Mouse (Mus musculus) kidney, embryonic 15.5 days (tissue): ENCODE results near the gene Lrrtm4. TPM values are rescaled to one million over a fixed set of nuclear protein-coding genes. Genes with fewer than 3 reads are reported as not detected.

Experiments
- ATAC-seq: fragments of 200-750 bp; cut with Nextera tagmentation; replicated peaks from 2 replicates; pipeline ENCODE4 v1.8.0; 2017; ENCODE audit warnings: moderate TSS enrichment; ENCODE audit not compliant: low FRiP score
- H3K27ac ChIP-seq: fragments of 300-500 bp; sonication (generic); 2 replicates; pipeline ENCODE4 v1.5.1; 2015; ENCODE audit warnings: mild to moderate bottlenecking, inconsistent platforms
- H3K27me3 ChIP-seq: fragments of 300-500 bp; sonication (generic); 2 replicates; pipeline ENCODE4 v1.6.1; 2015; ENCODE audit warnings: inconsistent platforms
- H3K36me3 ChIP-seq: fragments of 300-500 bp; sonication (generic); 2 replicates; pipeline ENCODE4 v1.6.1; 2015; ENCODE audit warnings: inconsistent platforms
- H3K4me1 ChIP-seq: fragments of 300-500 bp; sonication (generic); 2 replicates; pipeline ENCODE4 v1.6.1; 2015; ENCODE audit warnings: inconsistent platforms
- H3K4me2 ChIP-seq: fragments of 300-500 bp; sonication (generic); 2 replicates; pipeline ENCODE4 v1.6.1; 2015; ENCODE audit warnings: moderate library complexity, mild to moderate bottlenecking, inconsistent platforms
- H3K4me3 ChIP-seq: fragments of 300-500 bp; sonication (generic); replicated peaks from 2 replicates; pipeline ENCODE4 v1.5.1; 2015; ENCODE audit warnings: mild to moderate bottlenecking, inconsistent platforms
- H3K9ac ChIP-seq: fragments of 300-500 bp; sonication (generic); 2 replicates; pipeline ENCODE4 v1.6.1; 2015; ENCODE audit warnings: mild to moderate bottlenecking, inconsistent platforms
- H3K9me3 ChIP-seq: fragments of 300-500 bp; sonication (generic); replicated peaks from 2 replicates; pipeline ENCODE4 v1.6.1; 2016; ENCODE audit warnings: inconsistent platforms
- WGBS: fragments of 180-500 bp; shearing (Covaris S2); methylation state at CpG from one replicate; pipeline ENCODE4 v1.1.7; 2015; ENCODE audit warnings: mixed read lengths; 5-methylcytosine and 5-hydroxymethylcytosine counted together
- polyA plus RNA-seq: library from polyadenylated mRNA; unstranded; fragments of >200 nt; fragmentation: Nextera tagmentation; extraction: Ambion mirVana; gene quantifications from 2 replicates; pipeline ENCODE4 v1.2.1, GENCODE M21; 2015

The Lrrtm4 gene
- polyA plus RNA-seq, 1 experiment from 2014 or later = 0.97 TPM

- Histone ChIP-seq H3K9me3 (no peaks in the 10 kb centered on the region), H3K27me3 (no peaks in the 10 kb centered on the region), H3K36me3 (no peaks in the 10 kb centered on the region), H3K4me3 (no peak overlapping the region), H3K27ac (no peak overlapping the region), H3K4me2 (no peak overlapping the region), H3K4me1 (no peaks in the 10 kb centered on the region), H3K9ac (no peak overlapping the region)
- no peak for ATAC-seq
- 72% methylated on average over 6 of the region's 6 CpGs for WGBS
These were observed 166.9 kb downstream of the Lrrtm4 start for GRCm38 (mm10) chr6:80185489-80186113.

- Histone ChIP-seq H3K9me3 (no peaks in the 10 kb centered on the region), H3K9ac (no peak overlapping the region), H3K4me3 (no peak overlapping the region), H3K27ac (no peak overlapping the region), H3K4me1 (no peaks in the 10 kb centered on the region), H3K4me2 (no peak overlapping the region), H3K36me3 (no peaks in the 10 kb centered on the region), H3K27me3 (no peaks in the 10 kb centered on the region)
- ATAC-seq = no peak
- WGBS = 57% methylated on average over 1 of the region's 1 CpGs
These were observed 168.1 kb downstream of the Lrrtm4 start for GRCm38 (mm10) chr6:80186791-80187190.

GRCm38 (mm10) chr6:80209476-80209875, 190.8 kb downstream of the Lrrtm4 start:
- Histone ChIP-seq H3K4me1 (no peaks in the 10 kb centered on the region), H3K27me3 (no peaks in the 10 kb centered on the region), H3K9ac (no peak overlapping the region), H3K27ac (no peak overlapping the region), H3K9me3 (no peaks in the 10 kb centered on the region), H3K36me3 (no peaks in the 10 kb centered on the region), H3K4me2 (no peak overlapping the region), H3K4me3 (no peak overlapping the region)
- 51% methylated on average over 2 of the region's 2 CpGs for WGBS
- no peak for ATAC-seq

GRCm38 (mm10) chr6:80210281-80210680, 191.6 kb downstream of the Lrrtm4 start:
- H3K36me3 ChIP-seq = no peaks in the 10 kb centered on the region
- ATAC-seq = no peak
- no peak overlapping the region for H3K27ac ChIP-seq
- H3K4me1 ChIP-seq = no peaks in the 10 kb centered on the region
- no peaks in the 10 kb centered on the region for H3K9me3 ChIP-seq
- no peak overlapping the region for H3K4me2 ChIP-seq
- 91% methylated on average over 5 of the region's 5 CpGs for WGBS
- H3K4me3 ChIP-seq = no peak overlapping the region
- H3K27me3 ChIP-seq = no peaks in the 10 kb centered on the region
- H3K9ac ChIP-seq = no peak overlapping the region

- no peak overlapping the region for H3K4me2 ChIP-seq
- no peak overlapping the region for H3K27ac ChIP-seq
- no peaks in the 10 kb centered on the region for H3K4me1 ChIP-seq
- no peak overlapping the region for H3K4me3 ChIP-seq
- H3K27me3 ChIP-seq = no peaks in the 10 kb centered on the region
- no peaks in the 10 kb centered on the region for H3K9me3 ChIP-seq
- WGBS = 97% methylated on average over 1 of the region's 1 CpGs
- H3K36me3 ChIP-seq = no peaks in the 10 kb centered on the region
- no peak for ATAC-seq
- H3K9ac ChIP-seq = no peak overlapping the region
These were observed 242.9 kb downstream of the Lrrtm4 start for GRCm38 (mm10) chr6:80261595-80261994.

- Histone ChIP-seq H3K9me3 (no peaks in the 10 kb centered on the region), H3K4me1 (no peaks in the 10 kb centered on the region), H3K4me2 (no peak overlapping the region), H3K27me3 (no peaks in the 10 kb centered on the region), H3K9ac (no peak overlapping the region), H3K36me3 (no peaks in the 10 kb centered on the region), H3K4me3 (no peak overlapping the region), H3K27ac (no peak overlapping the region)
- ATAC-seq = no peak
- 51% methylated on average over 4 of the region's 4 CpGs for WGBS
These were observed 245.3 kb downstream of the Lrrtm4 start for GRCm38 (mm10) chr6:80263972-80264371.

GRCm38 (mm10) chr6:80264584-80264983, 245.9 kb downstream of the Lrrtm4 start:
- no peak overlapping the region for H3K4me3 ChIP-seq
- no peaks in the 10 kb centered on the region for H3K4me1 ChIP-seq
- H3K27ac ChIP-seq = no peak overlapping the region
- ATAC-seq = no peak
- no peaks in the 10 kb centered on the region for H3K27me3 ChIP-seq
- no peaks in the 10 kb centered on the region for H3K9me3 ChIP-seq
- H3K4me2 ChIP-seq = no peak overlapping the region
- H3K9ac ChIP-seq = no peak overlapping the region
- H3K36me3 ChIP-seq = no peaks in the 10 kb centered on the region

- no peaks in the 10 kb centered on the region for H3K9me3 ChIP-seq
- no peaks in the 10 kb centered on the region for H3K4me1 ChIP-seq
- no peak for ATAC-seq
- H3K9ac ChIP-seq = no peak overlapping the region
- H3K36me3 ChIP-seq = no peaks in the 10 kb centered on the region
- 73% methylated on average over 3 of the region's 3 CpGs for WGBS
- H3K4me2 ChIP-seq = no peak overlapping the region
- no peak overlapping the region for H3K4me3 ChIP-seq
- H3K27me3 ChIP-seq = no peaks in the 10 kb centered on the region
- no peak overlapping the region for H3K27ac ChIP-seq
These were observed 247.1 kb downstream of the Lrrtm4 start for GRCm38 (mm10) chr6:80265746-80266145.

GRCm38 (mm10) chr6:80286968-80287367, 268.3 kb downstream of the Lrrtm4 start:
- Histone ChIP-seq H3K27me3 (no peaks in the 10 kb centered on the region), H3K9ac (no peak overlapping the region), H3K4me1 (no peaks in the 10 kb centered on the region), H3K36me3 (no peaks in the 10 kb centered on the region), H3K4me3 (no peak overlapping the region), H3K4me2 (no peak overlapping the region), H3K27ac (no peak overlapping the region), H3K9me3 (no peaks in the 10 kb centered on the region)
- ATAC-seq = no peak
- WGBS = 87% methylated on average over 1 of the region's 1 CpGs

GRCm38 (mm10) chr6:80301871-80302270, 283.2 kb downstream of the Lrrtm4 start:
- Histone ChIP-seq H3K36me3 (no peaks in the 10 kb centered on the region), H3K4me2 (no peak overlapping the region)
- no peak for ATAC-seq

GRCm38 (mm10) chr6:80303568-80303967, 284.9 kb downstream of the Lrrtm4 start:
- no peaks in the 10 kb centered on the region for H3K36me3 ChIP-seq
- H3K4me1 ChIP-seq = no peaks in the 10 kb centered on the region
- H3K27ac ChIP-seq = no peak overlapping the region
- no peak overlapping the region for H3K4me2 ChIP-seq
- H3K9ac ChIP-seq = no peak overlapping the region
- WGBS = 91% methylated on average over 1 of the region's 1 CpGs
- no peaks in the 10 kb centered on the region for H3K9me3 ChIP-seq
- no peaks in the 10 kb centered on the region for H3K27me3 ChIP-seq
- ATAC-seq = no peak
- H3K4me3 ChIP-seq = no peak overlapping the region

More at GRCm38 (mm10) chr6:80301871-80302270, 283.2 kb downstream of the Lrrtm4 start:
- H3K27ac ChIP-seq = no peak overlapping the region
- no peaks in the 10 kb centered on the region for H3K4me1 ChIP-seq
- no peak overlapping the region for H3K4me3 ChIP-seq
- no peak overlapping the region for H3K9ac ChIP-seq
- no peaks in the 10 kb centered on the region for H3K27me3 ChIP-seq
- no peaks in the 10 kb centered on the region for H3K9me3 ChIP-seq

GRCm38 (mm10) chr6:80328391-80328790, 309.7 kb downstream of the Lrrtm4 start:
- H3K27me3 ChIP-seq = no peaks in the 10 kb centered on the region

GRCm38 (mm10) chr6:80331751-80332150, 313.1 kb downstream of the Lrrtm4 start:
- no peak overlapping the region for H3K4me3 ChIP-seq
- WGBS = 72% methylated on average over 3 of the region's 3 CpGs
- no peaks in the 10 kb centered on the region for H3K27me3 ChIP-seq
- no peak for ATAC-seq
- H3K27ac ChIP-seq = no peak overlapping the region
- no peaks in the 10 kb centered on the region for H3K36me3 ChIP-seq
- no peaks in the 10 kb centered on the region for H3K4me1 ChIP-seq
- no peak overlapping the region for H3K4me2 ChIP-seq
- H3K9ac ChIP-seq = no peak overlapping the region
- H3K9me3 ChIP-seq = no peaks in the 10 kb centered on the region

More at GRCm38 (mm10) chr6:80328391-80328790, 309.7 kb downstream of the Lrrtm4 start:
- H3K4me1 ChIP-seq = no peaks in the 10 kb centered on the region
- H3K9ac ChIP-seq = no peak overlapping the region
- no peak overlapping the region for H3K4me3 ChIP-seq
- no peaks in the 10 kb centered on the region for H3K9me3 ChIP-seq
- ATAC-seq = no peak
- no peak overlapping the region for H3K27ac ChIP-seq
- WGBS = 64% methylated on average over 3 of the region's 3 CpGs
- no peaks in the 10 kb centered on the region for H3K36me3 ChIP-seq
- no peak overlapping the region for H3K4me2 ChIP-seq
